Mouse (Mus musculus) lung, postnatal 0 days (tissue): ENCODE measurements around the gene Atxn7l1. TPM values are rescaled to one million over a fixed set of nuclear protein-coding genes. Genes with fewer than 3 reads are reported as not detected.

Source experiments
- ATAC-seq: fragments of 200-750 bp; cut with Nextera tagmentation; 2 replicates; pipeline ENCODE4 v1.8.0; 2017; ENCODE audit warnings: moderate library complexity
- DNase-seq: peaks from one replicate; pipeline ENCODE4 v3.0.0-alpha.2; 2016; ENCODE audit warnings: low spot score
- H3K27ac ChIP-seq: fragments of 300-500 bp; sonication (generic); 2 replicates; pipeline ENCODE4 v1.5.1; 2014; ENCODE audit warnings: antibody characterized with exemption, mild to moderate bottlenecking, low read length, mixed read lengths
- H3K27me3 ChIP-seq: fragments of 300-500 bp; sonication (generic); replicated peaks from 2 replicates; pipeline ENCODE4 v1.6.1; 2014; ENCODE audit warnings: low read length, mixed read lengths; ENCODE audit not compliant: insufficient read depth
- H3K36me3 ChIP-seq: fragments of 300-500 bp; sonication (generic); 2 replicates; pipeline ENCODE4 v1.6.1; 2014; ENCODE audit warnings: low read length, mixed read lengths; ENCODE audit not compliant: insufficient read depth
- H3K4me1 ChIP-seq: fragments of 300-500 bp; sonication (generic); 2 replicates; pipeline ENCODE4 v1.6.1; 2014; ENCODE audit warnings: antibody characterized with exemption, low read depth, low read length, mixed read lengths; ENCODE audit not compliant: insufficient read depth
- H3K4me2 ChIP-seq: fragments of 300-500 bp; sonication (generic); replicated peaks from 2 replicates; pipeline ENCODE4 v1.6.1; 2014; ENCODE audit warnings: low read depth, mild to moderate bottlenecking, low read length, moderate library complexity, mixed read lengths
- H3K4me3 ChIP-seq: fragments of 300-500 bp; sonication (generic); 2 replicates; pipeline ENCODE4 v1.5.1; 2014; ENCODE audit warnings: low read depth, low read length
- H3K9ac ChIP-seq: fragments of 300-500 bp; sonication (generic); replicated peaks from 2 replicates; pipeline ENCODE4 v1.6.1; 2014; ENCODE audit warnings: low read depth, mild to moderate bottlenecking
- H3K9me3 ChIP-seq: fragments of 300-500 bp; sonication (generic); 2 replicates; pipeline ENCODE4 v1.6.1; 2016; ENCODE audit warnings: low read length, mixed read lengths
- CTCF ChIP-seq: IDR thresholded peaks from 2 replicates; pipeline ENCODE4 v1.5.1; 2016; ENCODE audit warnings: antibody characterized with exemption, mild to moderate bottlenecking
- EP300 ChIP-seq: IDR thresholded peaks from 2 replicates; pipeline ENCODE4 v1.6.1; 2016; ENCODE audit warnings: antibody characterized with exemption, mild to moderate bottlenecking, control low read depth
- WGBS: fragments of 180-500 bp; shearing (Covaris S2); extraction: QIAGEN DNeasy Blood & Tissue Kit; methylation state at CpG from one replicate; pipeline ENCODE4 v1.1.7; 2014; 5-methylcytosine and 5-hydroxymethylcytosine counted together
- polyA plus RNA-seq: library from polyadenylated mRNA; unstranded; fragments of >200 nt; fragmentation: Nextera tagmentation; extraction: Ambion mirVana; gene quantifications from 2 replicates; pipeline ENCODE4 v1.2.1, GENCODE M21; 2015

The Atxn7l1 gene
- polyA plus RNA-seq, 1 experiment from 2014 or later: 10.2 TPM

DNA sequence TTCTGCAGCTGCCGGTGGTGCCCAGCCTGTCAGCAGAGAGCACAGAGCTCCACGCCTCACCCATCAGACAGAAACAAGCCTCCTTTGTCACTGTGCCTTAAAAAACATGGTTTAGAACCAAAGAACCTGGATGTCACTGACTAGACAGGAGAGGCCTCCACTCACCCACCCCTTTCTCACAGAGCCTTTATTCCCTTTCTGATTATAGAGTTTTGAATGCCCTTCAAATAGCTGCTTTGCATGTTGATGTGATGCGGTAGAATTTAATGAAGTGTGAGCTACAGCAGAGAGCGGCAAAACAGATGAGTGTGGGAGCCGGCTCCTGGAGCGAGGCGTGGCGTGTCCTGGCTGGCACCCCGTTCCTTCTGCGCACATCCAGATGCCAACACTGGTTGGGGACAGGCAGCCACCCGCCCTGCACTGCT, 77.6 kb downstream of the Atxn7l1 start:
- Histone ChIP-seq H3K9me3 (no peaks in the 10 kb centered on the region), H3K4me1 (no peaks in the 10 kb centered on the region), H3K4me2 (no peak overlapping the region), H3K27ac (no peak overlapping the region), H3K4me3 (no peak overlapping the region), H3K9ac (no peak overlapping the region), H3K27me3 (no peaks in the 10 kb centered on the region), H3K36me3 (no peaks in the 10 kb centered on the region)
- DNase-seq (no peak), ATAC-seq (no peak)
- WGBS: 61% methylated on average over 11 of the region's 11 CpGs
- TF ChIP-seq EP300: no peak
- no peak for TF ChIP-seq CTCF

DNA sequence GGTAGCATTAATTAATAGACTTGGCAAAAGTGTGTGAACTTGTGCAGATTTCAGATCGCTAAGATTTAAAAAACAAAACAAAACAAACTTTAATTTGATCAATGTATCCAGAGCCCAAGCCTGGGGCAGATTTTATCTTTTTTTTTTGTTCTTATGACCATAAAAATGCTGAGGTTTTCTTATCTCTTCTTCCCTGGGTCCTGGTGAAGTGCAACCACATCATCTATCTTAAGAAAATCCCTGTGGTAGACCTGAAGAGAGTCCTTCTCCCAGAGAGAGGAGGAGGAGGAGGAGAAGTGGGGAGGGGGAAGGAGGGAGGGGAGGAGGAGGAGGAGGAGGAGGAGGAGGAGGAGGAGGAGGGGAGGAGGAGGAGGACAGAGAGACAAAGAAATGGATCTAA, 78.5 kb downstream of the Atxn7l1 start:
- Histone ChIP-seq H3K9me3 (no peaks in the 10 kb centered on the region), H3K27me3 (no peaks in the 10 kb centered on the region), H3K27ac (no peak overlapping the region), H3K9ac (no peak overlapping the region), H3K4me2 (no peak overlapping the region), H3K4me3 (no peak overlapping the region), H3K4me1 (no peaks in the 10 kb centered on the region), H3K36me3 (no peaks in the 10 kb centered on the region)
- ATAC-seq (no peak), DNase-seq (no peak)
- TF ChIP-seq CTCF (no peak), EP300 (no peak)
- WGBS: 68% methylated on average over 1 of the region's 1 CpGs

DNA sequence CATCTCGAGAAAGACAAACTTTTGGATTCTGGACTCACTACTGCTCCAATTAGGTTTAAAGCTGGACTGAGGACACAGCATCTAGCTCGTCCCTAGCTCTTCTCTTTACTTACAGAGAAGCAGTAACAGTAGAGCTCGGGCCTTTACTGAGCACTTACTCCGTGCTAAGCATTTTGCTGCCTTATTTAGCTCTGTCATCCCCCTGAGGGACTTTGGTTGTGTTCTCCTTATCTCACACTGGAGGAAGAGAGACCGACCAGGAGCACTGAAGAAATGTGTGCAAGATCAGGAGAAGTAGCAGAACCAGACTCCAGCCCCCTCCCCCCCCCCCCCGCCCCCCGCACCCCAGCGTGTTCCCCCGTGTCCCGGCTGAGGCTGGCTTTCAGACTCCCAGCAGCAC, 79.1 kb downstream of the Atxn7l1 start:
- WGBS: 79% methylated on average over 9 of the region's 10 CpGs
- Histone ChIP-seq H3K9me3 (no peaks in the 10 kb centered on the region), H3K4me2 (no peak overlapping the region), H3K27ac (no peak overlapping the region), H3K36me3 (no peaks in the 10 kb centered on the region), H3K27me3 (no peaks in the 10 kb centered on the region), H3K4me3 (no peak overlapping the region), H3K9ac (no peak overlapping the region), H3K4me1 (no peaks in the 10 kb centered on the region)
- TF ChIP-seq CTCF (no peak), EP300 (no peak)
- DNase-seq (no peak), ATAC-seq (no peak)

- ATAC-seq (peak; percentile 16; the same call in 1 of the 2 replicates), DNase-seq (peak; percentile 29)
- Histone ChIP-seq H3K4me3 (no peak overlapping the region), H3K27ac (no peak overlapping the region), H3K9me3 (no peaks in the 10 kb centered on the region), H3K4me1 (no peaks in the 10 kb centered on the region), H3K27me3 (no peaks in the 10 kb centered on the region), H3K4me2 (no peak overlapping the region), H3K36me3 (no peaks in the 10 kb centered on the region), H3K9ac (no peak overlapping the region)
- no peak for TF ChIP-seq CTCF
- TF ChIP-seq EP300: no peak
- WGBS: 54% methylated on average over 4 of the region's 4 CpGs
Observed at GRCm38 (mm10) chr12:33235314-33235713, 87.8 kb downstream of the Atxn7l1 start.

GRCm38 (mm10) chr12:33235771-33236323, 88.4 kb downstream of the Atxn7l1 start:
- peak; percentile 96 for ATAC-seq

GRCm38 (mm10) chr12:33236344-33237049, 89.0 kb downstream of the Atxn7l1 start:
- no peak overlapping the region for H3K4me2 ChIP-seq

More at GRCm38 (mm10) chr12:33235771-33236323, 88.4 kb downstream of the Atxn7l1 start:
- Histone ChIP-seq H3K27ac (no peak overlapping the region), H3K4me3 (no peak overlapping the region), H3K27me3 (no peaks in the 10 kb centered on the region), H3K4me2 (no peak overlapping the region), H3K9me3 (no peaks in the 10 kb centered on the region), H3K4me1 (no peaks in the 10 kb centered on the region), H3K9ac (no peak overlapping the region), H3K36me3 (no peaks in the 10 kb centered on the region)
- TF ChIP-seq EP300: peak; percentile 26; the same call in 1 of the 2 replicates
- TF ChIP-seq CTCF: no peak
- 36% methylated on average over 13 of the region's 13 CpGs for WGBS
- DNase-seq: peak; percentile 72

More at GRCm38 (mm10) chr12:33236344-33237049, 89.0 kb downstream of the Atxn7l1 start:
- H3K36me3 ChIP-seq: no peaks in the 10 kb centered on the region
- ATAC-seq (peak; percentile 69), DNase-seq (peak; percentile 22)
- TF ChIP-seq EP300: peak; percentile 0; the same call in 1 of the 2 replicates
- peak; percentile 39 for TF ChIP-seq CTCF
- H3K9ac ChIP-seq: no peak overlapping the region
- no peak overlapping the region for H3K27ac ChIP-seq
- 49% methylated on average over 11 of the region's 11 CpGs for WGBS
- no peak overlapping the region for H3K4me3 ChIP-seq
- no peaks in the 10 kb centered on the region for H3K9me3 ChIP-seq
- H3K4me1 ChIP-seq: no peaks in the 10 kb centered on the region
- H3K27me3 ChIP-seq: no peaks in the 10 kb centered on the region
